Mouse (Mus musculus): ENCODE data around the gene Foxf1. TPM values are rescaled to one million over a fixed set of nuclear protein-coding genes. Genes with fewer than 3 reads are reported as not detected.

Foxf1 gene
- polyA plus RNA-seq, 2 experiments = 0.28 to 0.54 TPM

GRCm38 (mm10) chr8:121108657-121109056 is 24.5 kb downstream of the Foxf1 start:
- ATAC-seq (ENCODE audit: low FRiP score, low read depth) (no peak), DNase-seq (ENCODE audit: low spot score) (no peak)
- Histone ChIP-seq H3K9ac (ENCODE audit: low read depth, low read length, severe bottlenecking) (peak overlapping the region; percentile 87), H3K4me2 (replicated peaks; ENCODE audit: low read depth, low read length, severe bottlenecking) (peak overlapping the region; percentile 82), H3K4me3 (replicated peaks; ENCODE audit: low read length) (peak overlapping the region; percentile 93), H3K4me1 (ENCODE audit: control insufficient read depth, insufficient read depth, low read length) (peaks cover 6% of the 10 kb centered on the region; the same call in 1 of the 2 replicates), H3K36me3 (ENCODE audit: control insufficient read depth, insufficient read depth, low read length) (peaks cover 23% of the 10 kb centered on the region), H3K27ac (replicated peaks; ENCODE audit: low read depth, low read length) (no peak overlapping the region), H3K27me3 (ENCODE audit: control insufficient read depth, insufficient read depth, low read length) (peaks cover 3% of the 10 kb centered on the region), H3K9me3 (ENCODE audit: control insufficient read depth, low read length) (no peaks in the 10 kb centered on the region)
- no peak for TF ChIP-seq POLR2A (IDR thresholded peaks at IDR 0.05; ENCODE audit: borderline replicate concordance, extremely low read depth, insufficient read depth, insufficient read length)
- WGBS = 20% methylated on average over 5 of the region's 5 CpGs

DNA sequence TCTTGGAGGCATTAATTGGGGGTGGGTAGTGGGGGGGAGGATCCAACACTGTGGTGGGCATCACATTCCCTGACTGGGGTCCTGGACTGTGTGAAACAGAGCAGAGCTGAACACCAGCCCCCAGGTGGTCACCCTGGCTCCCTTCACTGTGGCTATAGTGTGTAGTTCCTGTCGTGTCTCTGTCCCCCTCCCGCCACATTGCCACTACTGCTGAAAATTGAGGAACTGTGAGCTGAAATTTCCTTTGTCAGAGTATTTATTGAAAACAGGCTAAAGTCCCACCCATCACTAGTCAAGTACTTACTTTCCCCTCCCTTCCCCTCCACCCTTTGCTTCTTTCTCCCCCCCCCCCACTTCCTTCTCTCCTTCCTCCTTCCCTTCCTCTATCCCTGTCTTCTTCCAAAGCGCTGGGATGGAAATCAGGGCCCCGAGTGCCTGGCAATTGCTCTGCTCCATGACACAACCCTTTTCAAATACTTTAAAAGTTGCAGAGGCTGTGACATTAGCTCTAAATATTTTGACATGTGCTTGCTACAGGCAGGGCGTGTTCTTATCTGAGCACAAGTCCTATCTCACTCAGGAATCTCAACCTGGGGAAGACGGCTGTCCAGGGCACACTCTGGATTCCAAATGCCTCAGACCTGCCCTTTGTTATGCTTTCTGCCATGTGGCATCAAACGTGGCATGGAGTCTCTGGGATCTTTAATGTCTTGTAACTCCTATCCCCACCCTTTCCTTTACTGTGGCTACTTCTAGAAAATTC is 27.1 kb downstream of the Foxf1 start:
- H3K4me2 ChIP-seq (replicated peaks; ENCODE audit: low read depth, low read length, severe bottlenecking) = no peak overlapping the region
- DNase-seq (ENCODE audit: low spot score) (no peak), ATAC-seq (ENCODE audit: low FRiP score, low read depth) (no peak)
- H3K9me3 ChIP-seq (ENCODE audit: control insufficient read depth, low read length) = no peaks in the 10 kb centered on the region
- H3K4me3 ChIP-seq (replicated peaks; ENCODE audit: low read length) = no peak overlapping the region
- 59% methylated on average over 7 of the region's 7 CpGs for WGBS
- H3K27ac ChIP-seq (replicated peaks; ENCODE audit: low read depth, low read length) = no peak overlapping the region
- H3K36me3 ChIP-seq (ENCODE audit: control insufficient read depth, insufficient read depth, low read length) = peaks cover under 1% of the 10 kb centered on the region; the same call in 1 of the 2 replicates
- no peak overlapping the region for H3K9ac ChIP-seq (ENCODE audit: low read depth, low read length, severe bottlenecking)
- H3K4me1 ChIP-seq (ENCODE audit: control insufficient read depth, insufficient read depth, low read length) = peaks cover 6% of the 10 kb centered on the region; the same call in 1 of the 2 replicates
- H3K27me3 ChIP-seq (ENCODE audit: control insufficient read depth, insufficient read depth, low read length) = peaks cover 22% of the 10 kb centered on the region
- no peak for TF ChIP-seq POLR2A (IDR thresholded peaks at IDR 0.05; ENCODE audit: borderline replicate concordance, extremely low read depth, insufficient read depth, insufficient read length)

DNA sequence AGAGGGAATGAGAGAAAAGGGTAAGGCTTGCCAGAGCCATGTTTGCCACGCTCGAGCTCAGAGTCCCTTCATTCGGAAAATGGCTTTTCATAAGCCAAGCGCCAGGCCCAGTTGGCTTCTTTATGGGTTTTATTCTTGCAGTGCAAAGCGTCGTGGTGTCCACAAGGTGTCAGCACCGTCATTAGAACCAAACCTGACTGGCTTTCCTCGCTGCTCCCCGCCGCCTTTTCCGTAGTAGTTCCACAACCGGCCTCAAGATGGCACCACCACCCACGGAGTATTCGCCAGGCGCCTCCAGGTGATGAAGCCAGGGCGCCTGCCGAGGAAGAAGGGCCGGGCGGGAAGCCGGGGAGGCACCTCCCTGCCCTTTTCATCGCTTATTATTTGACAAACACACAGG is 29.1 kb downstream of the Foxf1 start:
- DNase-seq (ENCODE audit: low spot score) (peak; percentile 89), ATAC-seq (ENCODE audit: low FRiP score, low read depth) (peak; percentile 41; the same call in 1 of the 2 replicates)
- Histone ChIP-seq H3K4me2 (replicated peaks; ENCODE audit: low read depth, low read length, severe bottlenecking) (peak overlapping the region; percentile 7; the same call in 1 of the 2 replicates), H3K27ac (replicated peaks; ENCODE audit: low read depth, low read length) (no peak overlapping the region), H3K9me3 (ENCODE audit: control insufficient read depth, low read length) (no peaks in the 10 kb centered on the region), H3K4me3 (replicated peaks; ENCODE audit: low read length) (0 out of 2 replicates have a peak overlapping the region, but pooled peaks have one; percentile 7), H3K36me3 (ENCODE audit: control insufficient read depth, insufficient read depth, low read length) (no peaks in the 10 kb centered on the region), H3K4me1 (ENCODE audit: control insufficient read depth, insufficient read depth, low read length) (no peaks in the 10 kb centered on the region; the same call in 1 of the 2 replicates), H3K9ac (ENCODE audit: low read depth, low read length, severe bottlenecking) (no peak overlapping the region), H3K27me3 (ENCODE audit: control insufficient read depth, insufficient read depth, low read length) (peaks cover 38% of the 10 kb centered on the region)
- TF ChIP-seq POLR2A (IDR thresholded peaks at IDR 0.05; ENCODE audit: borderline replicate concordance, extremely low read depth, insufficient read depth, insufficient read length) = no peak
- 1% methylated on average over 21 of the region's 21 CpGs for WGBS

DNA sequence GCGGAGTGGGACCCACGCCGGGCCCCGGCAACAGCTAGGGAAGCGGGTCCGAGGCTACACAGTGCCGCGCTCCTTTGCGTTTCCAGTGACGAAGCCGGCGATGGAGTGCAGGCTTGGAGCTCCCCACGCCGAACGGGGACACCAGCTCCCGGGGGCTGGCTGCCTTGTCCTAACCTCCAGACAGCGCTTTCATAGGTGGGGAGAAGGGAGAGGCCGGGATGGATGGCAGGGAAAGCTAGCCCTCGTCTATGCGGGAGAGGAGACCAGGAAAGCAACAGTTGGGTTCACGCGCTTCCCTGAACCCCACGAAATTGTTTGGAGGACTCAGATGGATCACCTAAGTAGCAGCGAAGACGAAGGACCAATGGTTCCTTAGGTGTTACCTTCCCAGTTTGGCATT is 30.9 kb downstream of the Foxf1 start:
- Histone ChIP-seq H3K27me3 (ENCODE audit: control insufficient read depth, insufficient read depth, low read length) (peaks cover 51% of the 10 kb centered on the region), H3K4me1 (ENCODE audit: control insufficient read depth, insufficient read depth, low read length) (no peaks in the 10 kb centered on the region; the same call in 1 of the 2 replicates)

DNA sequence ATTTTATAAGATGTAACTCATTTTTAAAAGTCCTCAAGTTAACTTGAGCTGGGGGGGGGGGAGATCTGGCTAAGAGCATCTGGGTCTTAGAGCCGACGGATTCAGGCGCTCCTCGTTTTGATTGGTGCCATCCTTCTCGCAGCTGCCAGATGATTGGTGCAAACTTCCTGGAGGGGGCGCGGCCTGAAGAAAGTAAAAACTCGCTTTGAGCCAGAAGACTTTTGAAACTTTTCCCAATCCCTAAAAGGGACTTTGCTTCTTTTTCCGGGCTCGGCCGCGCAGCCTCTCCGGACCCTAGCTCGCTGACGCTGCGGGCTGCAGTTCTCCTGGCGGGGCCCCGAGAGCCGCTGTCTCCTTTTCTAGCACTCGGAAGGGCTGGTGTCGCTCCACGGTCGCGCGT is 31.8 kb downstream of the Foxf1 start, which contains the start of gene Foxc2:
Gene Foxc2, plus strand, starts transcription at position 224 of the 400 bp plus-strand sequence.
- Histone ChIP-seq H3K4me3 (replicated peaks; ENCODE audit: low read length) (peak within 1 kb of the TSS; percentile 62), H3K4me1 (ENCODE audit: control insufficient read depth, insufficient read depth, low read length) (no peaks in the 10 kb centered on the region; the same call in 1 of the 2 replicates), H3K4me2 (replicated peaks; ENCODE audit: low read depth, low read length, severe bottlenecking) (peak within 1 kb of the TSS; percentile 84), H3K27me3 (ENCODE audit: control insufficient read depth, insufficient read depth, low read length) (peaks cover 59% of the 10 kb centered on the region), H3K36me3 (ENCODE audit: control insufficient read depth, insufficient read depth, low read length) (peaks cover under 1% of the 10 kb centered on the region; the same call in 1 of the 2 replicates), H3K9ac (ENCODE audit: low read depth, low read length, severe bottlenecking) (peak within 1 kb of the TSS; percentile 71), H3K9me3 (ENCODE audit: control insufficient read depth, low read length) (no peaks in the 10 kb centered on the region), H3K27ac (replicated peaks; ENCODE audit: low read depth, low read length) (peak within 1 kb of the TSS; percentile 84)
- peak; percentile 96 for DNase-seq (ENCODE audit: low spot score)
- ATAC-seq (ENCODE audit: low FRiP score, low read depth) = peak; percentile 81
- under 1% methylated on average over 25 of the region's 25 CpGs for WGBS
- no peak for TF ChIP-seq POLR2A (IDR thresholded peaks at IDR 0.05; ENCODE audit: borderline replicate concordance, extremely low read depth, insufficient read depth, insufficient read length)

More for the DNA sequence above, 30.9 kb downstream of the Foxf1 start:
- Histone ChIP-seq H3K9ac (ENCODE audit: low read depth, low read length, severe bottlenecking) (no peak overlapping the region; the same call in 1 of the 2 replicates), H3K36me3 (ENCODE audit: control insufficient read depth, insufficient read depth, low read length) (no peaks in the 10 kb centered on the region), H3K27ac (replicated peaks; ENCODE audit: low read depth, low read length) (no peak overlapping the region), H3K4me2 (replicated peaks; ENCODE audit: low read depth, low read length, severe bottlenecking) (peak overlapping the region; percentile 38), H3K4me3 (replicated peaks; ENCODE audit: low read length) (peak overlapping the region; percentile 28), H3K9me3 (ENCODE audit: control insufficient read depth, low read length) (no peaks in the 10 kb centered on the region)
- DNase-seq (ENCODE audit: low spot score) (no peak), ATAC-seq (ENCODE audit: low FRiP score, low read depth) (no peak)
- no peak for TF ChIP-seq POLR2A (IDR thresholded peaks at IDR 0.05; ENCODE audit: borderline replicate concordance, extremely low read depth, insufficient read depth, insufficient read length)
- WGBS = 2% methylated on average over 25 of the region's 25 CpGs

Data from limb, embryonic 14.5 days (tissue).